In the genomic region with DNA sequence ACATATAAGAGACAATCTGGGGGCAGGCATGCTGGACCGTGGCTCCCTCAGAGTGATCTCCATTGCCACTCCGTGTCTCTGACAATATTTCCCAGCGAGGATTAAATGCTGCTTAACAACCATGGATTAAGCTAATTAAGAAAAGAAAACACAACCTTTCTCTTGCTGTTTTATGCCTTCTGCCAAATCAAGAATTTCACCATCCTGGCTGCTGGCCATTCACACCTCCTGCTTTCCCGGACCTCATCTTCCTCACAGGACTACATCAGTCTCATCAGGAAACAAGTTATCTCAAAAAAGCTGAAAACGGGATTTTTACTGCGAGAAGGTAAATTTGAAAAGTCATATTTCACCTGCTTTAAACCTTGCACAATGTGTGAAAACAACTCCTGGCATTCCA, we compare ENCODE assay signal across 22 mouse cellular contexts.
DNase-seq lines count a peak whose midpoint lies in the region; TF ChIP-seq lines count a peak whose summit lies in the region.
"Had no signal": no experiment of that assay in that cellular context is flagged by ENCODE, and none has a peak within 500 bp of the region (broad histone marks: within the 10 kb centered on the region; RNA-seq: fewer than 3 reads in every experiment).

No protein-coding gene starts in this region.

- no peak for TF ChIP-seq POLR2A in cerebellum, adult 2 months (IDR thresholded peaks at IDR 0.05; ENCODE audit: borderline replicate concordance, insufficient read depth, low read length)

- 23% methylated on average over 6 of the region's 6 CpGs for WGBS in cerebellum, adult 2 months

- intact Hi-C loops in left cerebral cortex, postnatal 4 days (cut with DNase I): no loop called here
- intact Hi-C loops in left cerebral cortex, postnatal 14 days (cut with DNase I): no loop called here

- no peaks in the 10 kb centered on the region for H3K4me1 ChIP-seq in cerebellum, adult 2 months (ENCODE audit: control insufficient read depth, insufficient read depth, low read length)
- H3K4me1 ChIP-seq: forebrain, embryonic 12.5 days; heart, embryonic 10.5 days; heart, embryonic 13.5 days had no signal

- TF ChIP-seq CTCF in cerebellum, adult 2 months (IDR thresholded peaks at IDR 0.05; ENCODE audit: borderline replicate concordance, insufficient read depth, low read depth, low read length): no peak

- H3K27me3 ChIP-seq in cerebellum, adult 2 months (ENCODE audit: control insufficient read depth, insufficient read depth, low read length): no peaks in the 10 kb centered on the region
- H3K27me3 ChIP-seq: CH12.LX; forebrain, embryonic 12.5 days; heart, embryonic 13.5 days; Patski had no signal

- peak; percentile 21 to 26 for DNase-seq in cerebellum, postnatal 14 days
- DNase-seq in cerebellum, adult 2 months: no peak
- peak; percentile 41 for DNase-seq in left cerebral cortex, postnatal 4 days
- no peak for DNase-seq in left cerebral cortex, postnatal 14 days (ENCODE audit: low spot score in 2 of 2)
- peak; percentile 11 for DNase-seq in fat pad, adult 2 months (ENCODE audit: extremely low read depth, low read depth, low spot score)
- DNase-seq in lung, postnatal 14 days: no peak
- DNase-seq: adrenal gland, postnatal 10 days; B cell, adult 2 months; cerebellum, adult 11-12 months; cerebellum, adult 9-11 months; gastrocnemius, postnatal 25 days; heart, adult 2 months; heart, postnatal 14 days; heart, postnatal 4 days; kidney, adult 18-20 months had no signal

- no peak overlapping the region for H3K27ac ChIP-seq in cerebellum, adult 2 months (ENCODE audit: insufficient read depth, low read length)
- H3K27ac ChIP-seq: forebrain, embryonic 12.5 days; heart, adult 2 months; heart, embryonic 10.5 days; heart, embryonic 13.5 days; hindbrain, embryonic 14.5 days; hindbrain, postnatal 0 days had no signal

- no peak overlapping the region for H3K4me3 ChIP-seq in cerebellum, adult 2 months (replicated peaks; ENCODE audit: insufficient read depth, low read depth, low read length)
- H3K4me3 ChIP-seq: forebrain, embryonic 12.5 days; heart, adult 2 months; heart, embryonic 10.5 days; heart, embryonic 13.5 days had no signal

Comparison
In these comparisons a context has a peak if more than half of its experiments do, and no peak if none do; other contexts are left out.
1. DNase-seq: peak in cerebellum, postnatal 14 days (2 of 2), left cerebral cortex, postnatal 4 days (single experiment) and fat pad, adult 2 months (single experiment); none in cerebellum, adult 2 months (0 of 2), left cerebral cortex, postnatal 14 days (0 of 2) and lung, postnatal 14 days (single experiment).